Mouse (Mus musculus) hindbrain, postnatal 0 days (tissue): ENCODE results near the gene Zbtb20. TPM values are rescaled to one million over a fixed set of nuclear protein-coding genes. Genes with fewer than 3 reads are reported as not detected.

Experiments
- ATAC-seq: fragments of 200-750 bp; cut with Nextera tagmentation; 2 replicates; pipeline ENCODE4 v1.8.0; 2017; ENCODE audit warnings: mild to moderate bottlenecking, moderate TSS enrichment, moderate library complexity
- DNase-seq: peaks from one replicate; pipeline ENCODE4 v3.0.0-alpha.2; 2015; ENCODE audit warnings: low spot score
- H3K27ac ChIP-seq: fragments of 300-500 bp; sonication (generic); 2 replicates; pipeline ENCODE4 v1.5.1; 2014; ENCODE audit warnings: mild to moderate bottlenecking
- H3K27me3 ChIP-seq: fragments of 300-500 bp; sonication (generic); 2 replicates; pipeline ENCODE4 v1.6.1; 2014; ENCODE audit warnings: low read length, mixed read lengths; ENCODE audit not compliant: insufficient read depth
- H3K36me3 ChIP-seq: fragments of 300-500 bp; sonication (generic); 2 replicates; pipeline ENCODE4 v1.6.1; 2014; ENCODE audit warnings: low read length, mixed read lengths; ENCODE audit not compliant: insufficient read depth
- H3K4me1 ChIP-seq: fragments of 300-500 bp; sonication (generic); 2 replicates; pipeline ENCODE4 v1.6.1; 2014; ENCODE audit warnings: antibody characterized with exemption, low read length, mixed read lengths; ENCODE audit not compliant: insufficient read depth
- H3K4me2 ChIP-seq: fragments of 300-500 bp; sonication (generic); 2 replicates; pipeline ENCODE4 v1.6.1; 2014; ENCODE audit warnings: low read depth, mild to moderate bottlenecking, low read length, moderate library complexity, mixed read lengths
- H3K4me3 ChIP-seq: fragments of 300-500 bp; sonication (generic); 2 replicates; pipeline ENCODE4 v1.5.1; 2014; ENCODE audit warnings: low read length
- H3K9ac ChIP-seq: fragments of 300-500 bp; sonication (generic); replicated peaks from 2 replicates; pipeline ENCODE4 v1.6.1; 2014; ENCODE audit warnings: mild to moderate bottlenecking, low read length, moderate library complexity, mixed read lengths
- H3K9me3 ChIP-seq: fragments of 300-500 bp; sonication (generic); 2 replicates; pipeline ENCODE4 v1.6.1; 2016; ENCODE audit warnings: low read length, mixed read lengths
- CTCF ChIP-seq: IDR thresholded peaks from 2 replicates; pipeline ENCODE4 v1.5.1; 2016; ENCODE audit warnings: antibody characterized with exemption, control low read depth, low read depth
- WGBS: fragments of 180-500 bp; shearing (Covaris S2); extraction: QIAGEN DNeasy Blood & Tissue Kit; methylation state at CpG from one replicate; pipeline ENCODE4 v1.1.7; 2014; 5-methylcytosine and 5-hydroxymethylcytosine counted together
- polyA plus RNA-seq: library from polyadenylated mRNA; unstranded; fragments of >200 nt; fragmentation: Nextera tagmentation; extraction: Ambion mirVana; gene quantifications from 2 replicates; pipeline ENCODE4 v1.2.1, GENCODE M21; 2015
- total RNA-seq: library from RNA; depleted of rRNA; stranded (reverse); fragments of >200 nt; gene quantifications from 2 replicates; pipeline ENCODE4 v1.2.3, GENCODE M21; 2014

The Zbtb20 gene
- total and polyA plus RNA-seq, 2 experiments from 2014 or later: 35.2 to 38.0 TPM

GRCm38 (mm10) chr16:43300420-43300819, 424.7 kb downstream of the Zbtb20 start:
- Histone ChIP-seq H3K9ac (no peak overlapping the region), H3K4me1 (no peaks in the 10 kb centered on the region), H3K27me3 (no peaks in the 10 kb centered on the region), H3K4me3 (no peak overlapping the region), H3K9me3 (no peaks in the 10 kb centered on the region), H3K36me3 (no peaks in the 10 kb centered on the region), H3K27ac (no peak overlapping the region), H3K4me2 (no peak overlapping the region)
- no peak for DNase-seq
- TF ChIP-seq CTCF: no peak
- no peak for ATAC-seq
- WGBS: 89% methylated on average over 3 of the region's 3 CpGs

- no peak for TF ChIP-seq CTCF
- 59% methylated on average over 2 of the region's 2 CpGs for WGBS
- Histone ChIP-seq H3K36me3 (no peaks in the 10 kb centered on the region), H3K27ac (no peak overlapping the region), H3K9me3 (no peaks in the 10 kb centered on the region), H3K4me3 (no peak overlapping the region), H3K4me2 (no peak overlapping the region), H3K9ac (no peak overlapping the region), H3K4me1 (no peaks in the 10 kb centered on the region), H3K27me3 (no peaks in the 10 kb centered on the region)
- DNase-seq (no peak), ATAC-seq (no peak)
These were observed 426.5 kb downstream of the Zbtb20 start for GRCm38 (mm10) chr16:43302171-43302570.

- 70% methylated on average over 9 of the region's 9 CpGs for WGBS
- no peak for TF ChIP-seq CTCF
- Histone ChIP-seq H3K4me2 (no peak overlapping the region), H3K9me3 (no peaks in the 10 kb centered on the region), H3K9ac (no peak overlapping the region), H3K36me3 (no peaks in the 10 kb centered on the region), H3K27ac (no peak overlapping the region), H3K4me1 (no peaks in the 10 kb centered on the region), H3K27me3 (no peaks in the 10 kb centered on the region), H3K4me3 (no peak overlapping the region)
- DNase-seq (peak; percentile 11), ATAC-seq (no peak)
These were observed 427.8 kb downstream of the Zbtb20 start for GRCm38 (mm10) chr16:43303245-43304197.

GRCm38 (mm10) chr16:43309968-43310431, 434.3 kb downstream of the Zbtb20 start:
- DNase-seq: no peak
- Histone ChIP-seq H3K27ac (peak overlapping the region; percentile 6; the same call in 1 of the 2 replicates), H3K27me3 (no peaks in the 10 kb centered on the region), H3K4me2 (no peak overlapping the region), H3K9ac (no peak overlapping the region), H3K36me3 (no peaks in the 10 kb centered on the region), H3K9me3 (no peaks in the 10 kb centered on the region), H3K4me1 (no peaks in the 10 kb centered on the region), H3K4me3 (no peak overlapping the region)
- 23% methylated on average over 4 of the region's 4 CpGs for WGBS
- TF ChIP-seq CTCF: no peak
- ATAC-seq: no peak

GRCm38 (mm10) chr16:43324009-43324408, 448.3 kb downstream of the Zbtb20 start:
- WGBS: 73% methylated on average over 3 of the region's 3 CpGs

GRCm38 (mm10) chr16:43328221-43328620, 452.5 kb downstream of the Zbtb20 start:
- Histone ChIP-seq H3K4me2 (no peak overlapping the region), H3K36me3 (no peaks in the 10 kb centered on the region), H3K4me3 (no peak overlapping the region), H3K4me1 (no peaks in the 10 kb centered on the region), H3K9ac (no peak overlapping the region), H3K27ac (no peak overlapping the region), H3K9me3 (no peaks in the 10 kb centered on the region), H3K27me3 (no peaks in the 10 kb centered on the region)
- DNase-seq (no peak), ATAC-seq (no peak)
- TF ChIP-seq CTCF: no peak
- 84% methylated on average over 1 of the region's 1 CpGs for WGBS

More at GRCm38 (mm10) chr16:43324009-43324408, 448.3 kb downstream of the Zbtb20 start:
- TF ChIP-seq CTCF: no peak
- Histone ChIP-seq H3K27me3 (no peaks in the 10 kb centered on the region), H3K4me2 (no peak overlapping the region), H3K4me3 (no peak overlapping the region), H3K27ac (no peak overlapping the region), H3K9ac (no peak overlapping the region), H3K36me3 (no peaks in the 10 kb centered on the region), H3K4me1 (no peaks in the 10 kb centered on the region), H3K9me3 (no peaks in the 10 kb centered on the region)
- no peak for DNase-seq
- no peak for ATAC-seq

- DNase-seq (no peak), ATAC-seq (no peak)
- no peak overlapping the region for H3K27ac ChIP-seq
- TF ChIP-seq CTCF: no peak
- no peaks in the 10 kb centered on the region for H3K9me3 ChIP-seq
- no peaks in the 10 kb centered on the region for H3K27me3 ChIP-seq
- H3K4me2 ChIP-seq: no peak overlapping the region
- H3K4me3 ChIP-seq: no peak overlapping the region
- no peak overlapping the region for H3K9ac ChIP-seq
- 84% methylated on average over 3 of the region's 3 CpGs for WGBS
- H3K36me3 ChIP-seq: no peaks in the 10 kb centered on the region
- H3K4me1 ChIP-seq: no peaks in the 10 kb centered on the region
These were observed 454.5 kb downstream of the Zbtb20 start for GRCm38 (mm10) chr16:43330206-43330605.
